Mouse (Mus musculus): ENCODE data around the gene Hrasls5. TPM values are rescaled to one million over a fixed set of nuclear protein-coding genes. Genes with fewer than 3 reads are reported as not detected.

Hrasls5 gene
- not detected in 4 replicates for total RNA-seq (2023)

DNA sequence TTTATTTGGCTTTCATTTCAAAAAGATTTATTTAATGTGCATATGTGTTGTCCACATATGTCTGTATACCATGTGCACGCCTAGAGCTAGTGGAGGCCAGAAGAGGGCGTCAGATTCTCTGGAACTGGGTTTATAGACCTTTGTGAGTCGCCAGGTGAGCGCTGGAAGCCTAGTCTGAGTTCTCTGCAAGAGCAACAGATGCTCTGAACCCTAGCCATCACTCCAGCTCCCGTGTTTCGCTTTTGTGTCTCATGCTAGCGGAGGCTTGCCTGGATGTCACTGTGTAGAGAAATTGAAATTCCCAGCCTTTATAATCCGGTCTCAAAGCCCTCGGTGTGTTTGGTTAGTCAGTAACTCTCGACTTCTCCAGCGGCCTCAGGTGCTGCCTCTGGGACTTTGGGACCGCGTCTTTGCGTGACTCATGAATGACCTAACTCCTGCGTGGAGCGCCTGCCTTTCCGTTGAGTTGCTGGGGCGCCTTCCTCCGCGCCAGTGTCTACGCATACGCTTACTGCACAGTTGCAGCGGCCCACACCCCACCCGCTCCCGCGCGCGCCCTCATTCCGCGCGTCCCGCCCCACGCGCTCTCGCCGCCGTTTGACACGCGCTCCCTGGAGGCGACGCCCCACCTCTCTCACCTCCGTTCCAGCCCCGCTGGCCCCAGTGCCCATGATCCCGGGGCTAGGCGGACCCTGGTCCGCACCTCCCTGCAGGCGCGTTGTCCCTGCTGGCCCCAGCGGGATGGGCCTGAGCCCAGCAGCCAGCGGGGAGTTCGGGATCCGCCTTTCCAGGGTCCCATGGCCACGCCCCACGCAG, at the start of gene Hrasls5:
Gene Hrasls5 (plus strand): TSS at position 600 of the 816 bp plus-strand sequence.

DNA sequence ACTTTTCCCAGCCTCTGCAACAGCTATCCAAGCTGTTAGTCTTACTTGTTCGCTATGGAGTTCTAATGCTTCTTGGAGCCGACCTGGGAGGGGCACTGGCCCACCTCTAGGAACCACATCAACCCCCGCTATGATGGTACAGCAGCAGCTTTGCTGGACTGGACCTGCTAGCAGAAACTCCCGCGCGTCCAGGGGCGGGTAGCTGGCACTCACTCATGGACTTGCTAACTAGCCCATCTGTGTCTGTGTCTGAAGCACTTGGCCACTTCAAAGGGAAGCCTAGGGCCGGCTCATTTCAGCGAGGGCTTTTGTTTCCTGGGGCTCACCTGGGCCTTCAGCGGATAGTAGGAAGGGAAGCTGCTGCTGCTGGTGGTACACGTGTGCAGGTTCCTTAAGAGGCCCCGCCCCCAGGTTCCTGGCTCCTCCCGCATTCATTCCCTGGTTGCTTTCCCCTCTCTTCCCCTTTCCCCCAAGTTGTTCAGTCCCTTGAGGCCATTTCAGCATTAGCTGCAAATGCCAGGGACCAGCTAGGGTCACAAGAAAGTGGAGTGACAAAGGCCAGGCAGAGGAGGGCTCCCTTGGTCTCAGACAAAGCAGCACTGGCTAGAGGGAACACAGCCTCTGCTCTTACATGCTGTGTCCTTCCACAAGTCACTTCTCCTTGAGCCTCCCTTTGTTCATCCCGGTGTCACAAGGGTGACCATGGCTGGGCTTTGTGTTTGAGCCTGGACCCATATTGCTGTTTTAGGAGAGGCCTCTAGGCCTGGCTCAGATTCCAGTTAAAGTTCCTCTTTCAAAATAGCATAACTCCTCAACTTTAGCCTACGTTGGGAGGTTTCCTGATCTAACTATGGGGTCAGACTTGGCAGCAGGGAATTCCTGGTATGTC, 5.3 kb upstream of the Hrasls5 start, which contains the start of gene Lgals12:
Gene Lgals12 (minus strand): TSS at position 393 of the 889 bp plus-strand sequence.

Other genes starting within 250 kb of the Hrasls5 start
- gene Spindoc, start 229.5 kb upstream of the Hrasls5 start, total RNA-seq (2023), result 19.3 to 30.6 TPM (median 26.0 TPM) in 4 replicates
- 6.4 to 13.0 TPM (median 8.4 TPM) in 4 replicates for gene 2700081O15Rik, start 194.9 kb upstream of the Hrasls5 start, total RNA-seq (2023)
- 50.9 to 53.2 TPM (median 52.4 TPM) in 4 replicates for gene Rtn3, start 129.3 kb upstream of the Hrasls5 start, total RNA-seq (2023)
- gene Atl3, start 118.5 kb upstream of the Hrasls5 start, total RNA-seq (2023), result 61.3 to 63.9 TPM (median 63.4 TPM) in 4 replicates
- 11.8 to 15.7 TPM (median 13.9 TPM) in 4 replicates for gene Pla2g16, start 55.1 kb upstream of the Hrasls5 start, total RNA-seq (2023)
- gene Lgals12, start 5.3 kb upstream of the Hrasls5 start, total RNA-seq (2023), result not detected in 4 replicates
- gene Slc22a19, start 98.8 kb downstream of the Hrasls5 start, total RNA-seq (2023), result not detected in 4 replicates
- gene Slc22a26, start 190.1 kb downstream of the Hrasls5 start, total RNA-seq (2023), result not detected in 4 replicates